Mouse (Mus musculus) midbrain, embryonic 11.5 days (tissue): ENCODE data around the gene Sgcg. TPM values are rescaled to one million over a fixed set of nuclear protein-coding genes. Genes with fewer than 3 reads are reported as not detected.

ENCODE experiments used
- ATAC-seq: fragments of 200-750 bp; cut with Nextera tagmentation; 2 replicates; pipeline ENCODE4 v1.8.0; 2017; ENCODE audit warnings: moderate TSS enrichment, moderate library complexity; ENCODE audit not compliant: low FRiP score
- DNase-seq: peaks from one replicate; pipeline ENCODE4 v3.0.0; 2015; ENCODE audit warnings: low spot score; ENCODE audit errors: missing footprints
- H3K27ac ChIP-seq: fragments of 300-500 bp; sonication (generic); 2 replicates; pipeline ENCODE4 v1.5.1; 2014; ENCODE audit warnings: low read depth, low read length
- H3K27me3 ChIP-seq: fragments of 300-500 bp; sonication (generic); 2 replicates; pipeline ENCODE4 v1.6.1; 2014; ENCODE audit warnings: mild to moderate bottlenecking, low read length, moderate library complexity, mixed read lengths; ENCODE audit not compliant: control insufficient read depth, insufficient read depth
- H3K36me3 ChIP-seq: fragments of 300-500 bp; sonication (generic); 2 replicates; pipeline ENCODE4 v1.6.1; 2014; ENCODE audit warnings: mild to moderate bottlenecking, low read length, moderate library complexity, mixed read lengths; ENCODE audit not compliant: control insufficient read depth, insufficient read depth
- H3K4me1 ChIP-seq: fragments of 300-500 bp; sonication (generic); 2 replicates; pipeline ENCODE4 v1.6.1; 2014; ENCODE audit warnings: low read length; ENCODE audit not compliant: control insufficient read depth, insufficient read depth
- H3K4me2 ChIP-seq: fragments of 300-500 bp; sonication (generic); 2 replicates; pipeline ENCODE4 v1.6.1; 2014; ENCODE audit warnings: mild to moderate bottlenecking, moderate library complexity
- H3K4me3 ChIP-seq: fragments of 300-500 bp; sonication (generic); 2 replicates; pipeline ENCODE4 v1.5.1; 2014; ENCODE audit warnings: low read depth, low read length
- H3K9ac ChIP-seq: fragments of 300-500 bp; sonication (generic); 2 replicates; pipeline ENCODE4 v1.6.1; 2014; ENCODE audit warnings: low read length
- H3K9me3 ChIP-seq: fragments of 300-500 bp; sonication (generic); 2 replicates; pipeline ENCODE4 v1.6.1; 2016; ENCODE audit warnings: low read length; ENCODE audit not compliant: control insufficient read depth
- WGBS: fragments of 180-500 bp; shearing (Covaris S2); extraction: QIAGEN DNeasy Blood & Tissue Kit; methylation state at CpG from one replicate; pipeline ENCODE4 v1.1.7; 2014; 5-methylcytosine and 5-hydroxymethylcytosine counted together
- polyA plus RNA-seq: library from polyadenylated mRNA; unstranded; fragments of >200 nt; fragmentation: Nextera tagmentation; extraction: Ambion mirVana; gene quantifications from 2 replicates; pipeline ENCODE4 v1.2.1, GENCODE M21; 2014

Gene Sgcg
- polyA plus RNA-seq, 1 experiment from 2014 or later = not detected

DNA sequence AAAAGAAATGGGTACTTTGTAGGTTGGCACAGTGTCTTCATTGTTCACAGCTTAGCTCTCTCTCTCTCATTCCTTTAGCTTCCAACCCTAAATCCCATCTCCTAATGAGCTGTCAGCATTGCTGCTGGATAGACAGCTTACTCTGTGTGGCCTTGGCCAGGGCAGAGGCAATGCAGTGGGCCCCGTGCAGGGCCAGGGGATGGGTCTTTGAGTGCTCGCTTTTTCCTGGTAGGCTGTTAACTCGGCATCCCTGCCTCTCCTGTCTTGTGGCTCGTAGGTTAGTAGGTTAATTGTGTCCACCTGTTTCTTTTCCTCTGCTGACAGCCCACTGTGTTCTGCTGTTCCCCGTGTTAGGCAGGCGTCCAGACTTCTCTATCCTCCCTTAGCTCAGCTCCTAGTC lies 35.8 kb downstream of the Sgcg start:
- Histone ChIP-seq H3K36me3 (no peaks in the 10 kb centered on the region), H3K4me1 (no peaks in the 10 kb centered on the region; the same call in 1 of the 2 replicates), H3K9me3 (no peaks in the 10 kb centered on the region), H3K27me3 (no peaks in the 10 kb centered on the region), H3K9ac (no peak overlapping the region), H3K27ac (no peak overlapping the region), H3K4me2 (no peak overlapping the region), H3K4me3 (no peak overlapping the region)
- ATAC-seq (no peak), DNase-seq (no peak)
- WGBS = 71% methylated on average over 6 of the region's 6 CpGs

DNA sequence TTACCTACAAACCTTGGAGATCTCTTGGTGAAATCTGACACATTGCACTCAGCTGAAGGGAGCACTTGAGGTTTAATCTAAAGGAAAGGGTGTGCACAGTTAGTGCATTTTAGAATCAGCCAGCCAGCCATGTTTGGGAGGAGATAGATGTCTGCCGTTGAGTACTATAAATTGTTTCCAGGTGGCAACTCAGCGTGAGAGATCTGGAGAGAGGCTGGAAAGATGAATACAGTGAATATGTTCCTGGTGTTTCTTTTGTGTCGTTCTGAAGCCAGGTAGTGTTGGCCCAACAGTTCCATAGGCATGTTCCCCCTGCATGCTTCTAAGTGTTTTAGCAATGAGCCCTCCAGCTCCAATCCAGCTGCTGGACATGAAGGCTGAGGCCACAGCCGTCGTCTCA lies 37.1 kb downstream of the Sgcg start:
- H3K36me3 ChIP-seq = no peaks in the 10 kb centered on the region
- H3K27ac ChIP-seq = no peak overlapping the region
- ATAC-seq = no peak
- H3K4me2 ChIP-seq = no peak overlapping the region
- 83% methylated on average over 5 of the region's 5 CpGs for WGBS
- no peak overlapping the region for H3K4me3 ChIP-seq
- no peak overlapping the region for H3K9ac ChIP-seq
- no peak for DNase-seq
- no peaks in the 10 kb centered on the region; the same call in 1 of the 2 replicates for H3K4me1 ChIP-seq
- no peaks in the 10 kb centered on the region for H3K9me3 ChIP-seq
- H3K27me3 ChIP-seq = no peaks in the 10 kb centered on the region

DNA sequence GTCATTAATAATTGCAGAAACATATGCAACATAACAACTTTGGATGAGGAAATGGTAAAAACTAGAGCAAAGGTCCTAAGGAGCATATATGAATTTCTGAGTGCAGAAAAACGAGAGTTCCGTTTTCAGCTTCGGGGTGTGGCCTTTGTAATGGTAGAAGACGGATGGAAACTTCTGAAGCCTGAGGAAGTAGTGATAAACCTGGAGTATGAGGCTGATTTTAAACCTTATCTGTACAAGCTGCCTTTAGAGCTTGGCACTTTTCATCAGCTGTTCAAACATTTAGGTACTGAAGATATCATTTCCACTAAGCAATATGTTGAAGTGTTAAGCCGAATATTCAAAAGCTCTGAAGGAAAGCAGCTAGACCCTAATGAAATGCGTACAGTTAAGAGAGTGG lies 46.5 kb downstream of the Sgcg start:
- Histone ChIP-seq H3K9ac (no peak overlapping the region), H3K4me3 (no peak overlapping the region), H3K27ac (no peak overlapping the region), H3K27me3 (no peaks in the 10 kb centered on the region), H3K4me1 (no peaks in the 10 kb centered on the region), H3K36me3 (no peaks in the 10 kb centered on the region; the same call in none of the 2 replicates), H3K4me2 (no peak overlapping the region), H3K9me3 (no peaks in the 10 kb centered on the region)
- ATAC-seq (no peak), DNase-seq (no peak)
- 93% methylated on average over 6 of the region's 6 CpGs for WGBS

DNA sequence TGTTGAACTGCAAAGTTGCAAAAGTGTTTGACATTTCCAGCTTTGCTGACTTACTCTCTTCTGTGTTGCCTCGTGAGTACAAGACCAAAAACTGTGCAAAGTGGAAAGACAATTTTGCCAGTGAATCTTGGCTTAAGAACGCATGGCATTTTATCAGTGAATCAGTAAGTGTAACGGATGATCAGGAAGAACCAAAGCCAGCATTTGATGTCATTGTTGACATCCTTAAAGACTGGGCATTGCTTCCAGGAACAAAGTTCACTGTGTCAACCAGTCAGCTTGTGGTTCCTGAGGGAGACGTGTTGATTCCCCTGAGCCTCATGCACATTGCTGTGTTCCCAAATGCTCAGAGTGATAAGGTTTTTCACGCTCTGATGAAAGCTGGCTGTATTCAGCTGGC lies 48.2 kb downstream of the Sgcg start:
- ATAC-seq (no peak), DNase-seq (peak; percentile 59)
- no peaks in the 10 kb centered on the region for H3K4me1 ChIP-seq
- no peak overlapping the region for H3K4me3 ChIP-seq
- H3K9me3 ChIP-seq = no peaks in the 10 kb centered on the region; the same call in 1 of the 2 replicates
- no peak overlapping the region for H3K4me2 ChIP-seq
- peaks cover 4% of the 10 kb centered on the region for H3K36me3 ChIP-seq
- WGBS = 94% methylated on average over 5 of the region's 5 CpGs
- H3K27me3 ChIP-seq = no peaks in the 10 kb centered on the region
- H3K9ac ChIP-seq = no peak overlapping the region
- H3K27ac ChIP-seq = no peak overlapping the region

DNA sequence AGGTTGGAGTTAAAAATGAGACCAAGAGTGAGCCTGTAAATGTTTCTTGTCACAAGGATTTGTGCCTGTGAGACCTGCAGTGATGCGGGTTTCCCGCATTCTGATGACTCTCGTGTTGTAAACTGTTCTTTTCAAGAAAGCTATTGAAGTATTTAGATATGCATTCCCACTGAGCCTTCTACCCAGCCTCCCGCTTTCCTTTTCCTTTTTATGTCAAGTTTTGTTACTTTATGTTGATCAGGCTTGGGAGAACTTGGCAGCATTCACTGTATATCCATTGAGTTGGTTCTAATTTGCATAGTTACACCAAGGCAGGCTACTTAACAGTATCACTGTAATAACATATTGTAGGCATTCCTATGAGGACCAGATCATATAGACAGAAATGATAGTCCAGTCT lies 63.9 kb downstream of the Sgcg start:
- Histone ChIP-seq H3K4me3 (no peak overlapping the region), H3K9ac (no peak overlapping the region), H3K27me3 (no peaks in the 10 kb centered on the region), H3K36me3 (peaks cover 2% of the 10 kb centered on the region; the same call in 1 of the 2 replicates), H3K27ac (no peak overlapping the region), H3K4me1 (no peaks in the 10 kb centered on the region), H3K4me2 (no peak overlapping the region), H3K9me3 (no peaks in the 10 kb centered on the region)
- DNase-seq (no peak), ATAC-seq (no peak)
- 85% methylated on average over 4 of the region's 4 CpGs for WGBS

DNA sequence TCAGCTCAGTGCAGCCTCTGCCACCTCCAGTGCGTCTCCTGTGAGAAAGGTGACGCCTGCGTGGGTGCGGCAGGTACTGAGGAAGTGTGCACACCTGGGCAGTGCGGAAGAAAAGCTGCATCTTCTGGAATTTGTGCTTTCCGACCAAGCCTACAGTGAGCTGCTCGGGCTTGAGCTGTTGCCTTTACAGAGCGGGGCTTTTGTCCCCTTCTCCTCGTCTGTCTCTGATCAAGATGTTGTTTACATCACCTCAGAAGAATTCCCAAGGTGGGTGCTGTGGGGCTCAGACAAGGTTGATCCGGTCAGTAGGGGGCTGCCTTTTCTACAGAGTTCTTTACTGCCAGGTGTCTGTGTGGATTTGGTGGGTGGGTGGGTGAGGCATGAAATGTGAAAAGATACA lies 66.0 kb downstream of the Sgcg start:
- 85% methylated on average over 10 of the region's 10 CpGs for WGBS
- no peak for ATAC-seq
- H3K27me3 ChIP-seq = no peaks in the 10 kb centered on the region

DNA sequence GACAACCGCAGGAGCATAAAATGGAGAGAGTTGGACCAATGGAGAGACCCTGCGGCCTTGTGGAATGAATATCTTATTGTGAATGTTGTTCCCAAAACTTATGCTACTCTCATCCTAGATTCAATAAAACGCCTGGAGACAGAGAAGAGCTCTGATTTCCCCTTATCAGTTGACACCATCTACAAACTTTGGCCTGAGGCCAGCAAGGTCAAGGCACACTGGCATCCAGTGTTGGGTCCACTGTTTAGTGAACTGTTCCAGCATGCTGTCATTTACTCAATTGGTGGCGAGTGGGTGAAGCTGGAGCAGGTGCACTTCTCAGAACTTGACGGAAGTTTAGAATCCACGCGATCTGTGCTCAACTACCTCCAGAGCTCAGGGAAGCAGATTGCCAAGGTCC lies 66.4 kb downstream of the Sgcg start:
- H3K27me3 ChIP-seq = no peaks in the 10 kb centered on the region
- no peak for DNase-seq
- no peak overlapping the region for H3K27ac ChIP-seq
- no peak overlapping the region for H3K9ac ChIP-seq
- 91% methylated on average over 7 of the region's 7 CpGs for WGBS
- H3K4me2 ChIP-seq = no peak overlapping the region
- H3K36me3 ChIP-seq = peaks cover under 1% of the 10 kb centered on the region; the same call in 1 of the 2 replicates
- no peak overlapping the region for H3K4me3 ChIP-seq
- ATAC-seq = no peak
- no peaks in the 10 kb centered on the region for H3K9me3 ChIP-seq
- no peaks in the 10 kb centered on the region for H3K4me1 ChIP-seq

More for the DNA sequence above, 66.0 kb downstream of the Sgcg start:
- Histone ChIP-seq H3K4me1 (no peaks in the 10 kb centered on the region), H3K36me3 (no peaks in the 10 kb centered on the region; the same call in 1 of the 2 replicates), H3K4me3 (no peak overlapping the region), H3K9ac (no peak overlapping the region), H3K27ac (no peak overlapping the region), H3K9me3 (no peaks in the 10 kb centered on the region), H3K4me2 (no peak overlapping the region)
- peak; percentile 51 for DNase-seq

DNA sequence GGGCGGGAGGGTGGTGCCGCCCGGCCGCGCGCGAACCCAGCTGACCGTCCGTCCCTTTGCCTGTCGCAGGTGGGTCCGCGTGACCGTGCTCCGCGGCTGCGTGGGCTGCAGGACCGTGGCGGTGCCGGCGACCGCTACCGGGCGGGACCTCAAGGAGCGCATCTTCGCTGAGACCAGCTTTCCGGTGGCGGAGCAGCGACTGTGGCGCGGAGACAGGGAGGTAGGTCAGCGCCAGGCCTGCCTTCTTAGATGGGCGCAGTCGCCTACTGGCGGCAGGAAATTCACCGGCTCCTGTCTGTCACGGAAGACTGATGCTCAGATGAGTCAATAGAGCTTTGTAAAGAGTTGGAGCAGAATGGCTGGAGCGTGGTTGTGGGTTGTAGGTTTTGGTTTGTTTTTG lies 85.1 kb downstream of the Sgcg start:
- no peaks in the 10 kb centered on the region for H3K36me3 ChIP-seq
- H3K4me2 ChIP-seq = peak overlapping the region; percentile 64
- peaks cover 8% of the 10 kb centered on the region for H3K4me1 ChIP-seq
- no peak for DNase-seq
- H3K27ac ChIP-seq = peak overlapping the region; percentile 86
- no peaks in the 10 kb centered on the region for H3K27me3 ChIP-seq
- H3K9me3 ChIP-seq = no peaks in the 10 kb centered on the region
- peak overlapping the region; percentile 80 for H3K9ac ChIP-seq
- H3K4me3 ChIP-seq = peak overlapping the region; percentile 82
- under 1% methylated on average over 36 of the region's 37 CpGs for WGBS
- peak; percentile 57 for ATAC-seq

DNA sequence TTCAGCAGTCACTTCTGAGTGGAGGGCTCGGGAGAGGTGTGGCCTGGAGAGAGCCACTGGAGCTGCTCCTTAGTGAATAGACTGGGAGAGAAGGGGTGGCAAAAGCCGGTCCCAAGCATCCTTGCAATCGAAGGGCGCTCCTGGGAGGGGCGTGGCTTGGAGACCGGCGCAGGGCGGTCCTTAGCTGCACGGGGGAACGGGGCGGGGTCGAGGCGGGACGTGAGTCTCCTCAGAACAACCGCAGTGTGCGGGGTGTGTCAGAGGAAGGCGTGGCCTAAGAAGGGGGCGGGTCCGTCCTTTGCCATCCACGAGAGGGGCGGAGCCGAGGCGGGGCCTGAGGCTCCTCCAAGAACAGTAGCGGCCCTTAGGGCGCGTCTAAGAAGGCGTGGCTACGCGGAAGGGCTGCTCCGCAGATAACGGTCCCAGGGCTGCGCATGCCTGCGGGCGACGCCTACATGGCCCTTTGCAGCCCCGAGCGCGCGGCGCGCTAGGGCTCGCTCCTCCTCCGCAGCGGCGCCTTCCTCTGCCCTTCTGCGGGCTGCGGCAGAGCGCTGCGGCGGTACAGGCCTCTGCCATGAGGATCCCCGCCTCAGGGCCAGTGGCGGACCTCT lies 85.6 kb downstream of the Sgcg start:
- Histone ChIP-seq H3K4me1 (peaks cover 8% of the 10 kb centered on the region), H3K4me3 (peak overlapping the region; percentile 82), H3K9ac (peak overlapping the region; percentile 80), H3K4me2 (peak overlapping the region; percentile 64), H3K27me3 (no peaks in the 10 kb centered on the region), H3K36me3 (no peaks in the 10 kb centered on the region), H3K9me3 (no peaks in the 10 kb centered on the region), H3K27ac (peak overlapping the region; percentile 86)
- peak; percentile 100 for DNase-seq
- under 1% methylated on average over 51 of the region's 52 CpGs for WGBS
- ATAC-seq = peak; percentile 99
